Mouse (Mus musculus): ENCODE data around the gene Fgd3. TPM values are rescaled to one million over a fixed set of nuclear protein-coding genes. Genes with fewer than 3 reads are reported as not detected.

Fgd3 gene
- polyA plus RNA-seq, 1 experiment from 2014 or later: 0.74 TPM

- no peak for ATAC-seq (ENCODE audit: low FRiP score)
- Histone ChIP-seq H3K4me2 (no peak overlapping the region), H3K27me3 (ENCODE audit: control insufficient read depth, insufficient read depth, low read length) (peaks cover 11% of the 10 kb centered on the region), H3K9ac (ENCODE audit: low read length) (no peak overlapping the region), H3K4me3 (ENCODE audit: low read depth, low read length) (no peak overlapping the region), H3K9me3 (ENCODE audit: control insufficient read depth, low read length) (no peaks in the 10 kb centered on the region), H3K36me3 (ENCODE audit: control insufficient read depth, insufficient read depth, low read length) (no peaks in the 10 kb centered on the region), H3K4me1 (ENCODE audit: control insufficient read depth, insufficient read depth, low read length) (peaks cover 8% of the 10 kb centered on the region), H3K27ac (ENCODE audit: low read depth, low read length) (no peak overlapping the region)
- 21% methylated on average over 5 of the region's 5 CpGs for WGBS
- DNase-seq (ENCODE audit: low spot score, missing footprints): peak; percentile 70
These were observed 99.2 kb downstream of the Fgd3 start for GRCm38 (mm10) chr13:49220912-49221311.

- WGBS: 83% methylated on average over 4 of the region's 4 CpGs
- Histone ChIP-seq H3K4me1 (ENCODE audit: control insufficient read depth, insufficient read depth, low read length) (peaks cover 8% of the 10 kb centered on the region), H3K4me3 (ENCODE audit: low read depth, low read length) (no peak overlapping the region), H3K36me3 (ENCODE audit: control insufficient read depth, insufficient read depth, low read length) (no peaks in the 10 kb centered on the region), H3K27me3 (ENCODE audit: control insufficient read depth, insufficient read depth, low read length) (peaks cover 11% of the 10 kb centered on the region), H3K4me2 (no peak overlapping the region), H3K9me3 (ENCODE audit: control insufficient read depth, low read length) (no peaks in the 10 kb centered on the region), H3K27ac (ENCODE audit: low read depth, low read length) (no peak overlapping the region), H3K9ac (ENCODE audit: low read length) (no peak overlapping the region)
- DNase-seq (ENCODE audit: low spot score, missing footprints) (peak; percentile 14), ATAC-seq (ENCODE audit: low FRiP score) (no peak)
These were observed 100.7 kb downstream of the Fgd3 start for GRCm38 (mm10) chr13:49219367-49219766.

GRCm38 (mm10) chr13:49218651-49219050 lies 101.5 kb downstream of the Fgd3 start:
- Histone ChIP-seq H3K9ac (ENCODE audit: low read length) (no peak overlapping the region), H3K27me3 (ENCODE audit: control insufficient read depth, insufficient read depth, low read length) (peaks cover 11% of the 10 kb centered on the region), H3K4me2 (no peak overlapping the region), H3K4me1 (ENCODE audit: control insufficient read depth, insufficient read depth, low read length) (peaks cover 10% of the 10 kb centered on the region), H3K4me3 (ENCODE audit: low read depth, low read length) (no peak overlapping the region), H3K36me3 (ENCODE audit: control insufficient read depth, insufficient read depth, low read length) (no peaks in the 10 kb centered on the region), H3K9me3 (ENCODE audit: control insufficient read depth, low read length) (no peaks in the 10 kb centered on the region), H3K27ac (ENCODE audit: low read depth, low read length) (no peak overlapping the region)
- DNase-seq (ENCODE audit: low spot score, missing footprints): peak; percentile 89
- no peak for ATAC-seq (ENCODE audit: low FRiP score)
- WGBS: 28% methylated on average over 3 of the region's 3 CpGs

- Histone ChIP-seq H3K36me3 (ENCODE audit: control insufficient read depth, insufficient read depth, low read length) (no peaks in the 10 kb centered on the region), H3K27ac (ENCODE audit: low read depth, low read length) (no peak overlapping the region), H3K4me3 (ENCODE audit: low read depth, low read length) (no peak overlapping the region; the same call in 1 of the 2 replicates), H3K27me3 (ENCODE audit: control insufficient read depth, insufficient read depth, low read length) (peaks cover 11% of the 10 kb centered on the region), H3K9ac (ENCODE audit: low read length) (no peak overlapping the region), H3K4me2 (no peak overlapping the region), H3K4me1 (ENCODE audit: control insufficient read depth, insufficient read depth, low read length) (peaks cover 13% of the 10 kb centered on the region), H3K9me3 (ENCODE audit: control insufficient read depth, low read length) (no peaks in the 10 kb centered on the region)
- peak; percentile 89 for DNase-seq (ENCODE audit: low spot score, missing footprints)
- no peak for ATAC-seq (ENCODE audit: low FRiP score)
- 49% methylated on average over 9 of the region's 9 CpGs for WGBS
These were observed 103.1 kb downstream of the Fgd3 start for GRCm38 (mm10) chr13:49216808-49217561.

- no peaks in the 10 kb centered on the region for H3K36me3 ChIP-seq (ENCODE audit: control insufficient read depth, insufficient read depth, low read length)
- peak overlapping the region; percentile 80 for H3K4me2 ChIP-seq
- H3K4me3 ChIP-seq (ENCODE audit: low read depth, low read length): peak overlapping the region; percentile 69
- H3K27ac ChIP-seq (ENCODE audit: low read depth, low read length): no peak overlapping the region
- peak overlapping the region; percentile 67 for H3K9ac ChIP-seq (ENCODE audit: low read length)
- H3K9me3 ChIP-seq (ENCODE audit: control insufficient read depth, low read length): no peaks in the 10 kb centered on the region
- ATAC-seq (ENCODE audit: low FRiP score) (peak; percentile 67), DNase-seq (ENCODE audit: low spot score, missing footprints) (no peak)
- peaks cover 11% of the 10 kb centered on the region for H3K27me3 ChIP-seq (ENCODE audit: control insufficient read depth, insufficient read depth, low read length)
- peaks cover 17% of the 10 kb centered on the region for H3K4me1 ChIP-seq (ENCODE audit: control insufficient read depth, insufficient read depth, low read length)
- WGBS: 2% methylated on average over 17 of the region's 17 CpGs
These were observed 103.9 kb downstream of the Fgd3 start for GRCm38 (mm10) chr13:49216220-49216552.

- no peaks in the 10 kb centered on the region for H3K36me3 ChIP-seq (ENCODE audit: control insufficient read depth, insufficient read depth, low read length)
- H3K9me3 ChIP-seq (ENCODE audit: control insufficient read depth, low read length): no peaks in the 10 kb centered on the region
- peaks cover 17% of the 10 kb centered on the region for H3K4me1 ChIP-seq (ENCODE audit: control insufficient read depth, insufficient read depth, low read length)
- peak within 1 kb of the TSS; percentile 80 for H3K4me2 ChIP-seq
- peak within 1 kb of the TSS; percentile 67 for H3K9ac ChIP-seq (ENCODE audit: low read length)
- peaks cover 11% of the 10 kb centered on the region for H3K27me3 ChIP-seq (ENCODE audit: control insufficient read depth, insufficient read depth, low read length)
- no peak within 1 kb of the TSS for H3K27ac ChIP-seq (ENCODE audit: low read depth, low read length)
- DNase-seq (ENCODE audit: low spot score, missing footprints): peak; percentile 99
- ATAC-seq (ENCODE audit: low FRiP score): peak; percentile 87
- WGBS: under 1% methylated on average over 77 of the region's 78 CpGs
- peak within 1 kb of the TSS; percentile 69 for H3K4me3 ChIP-seq (ENCODE audit: low read depth, low read length)
These were observed 104.4 kb downstream of the Fgd3 start, which contains the start of gene Card19 for GRCm38 (mm10) chr13:49215504-49216219. Card19 (minus strand) TSS chr13:49216037.

- ATAC-seq (ENCODE audit: low FRiP score): no peak
- DNase-seq (ENCODE audit: low spot score, missing footprints): no peak
- Histone ChIP-seq H3K27me3 (ENCODE audit: control insufficient read depth, insufficient read depth, low read length) (peaks cover 11% of the 10 kb centered on the region), H3K9me3 (ENCODE audit: control insufficient read depth, low read length) (no peaks in the 10 kb centered on the region), H3K4me1 (ENCODE audit: control insufficient read depth, insufficient read depth, low read length) (peaks cover 17% of the 10 kb centered on the region), H3K9ac (ENCODE audit: low read length) (peak overlapping the region; percentile 67), H3K27ac (ENCODE audit: low read depth, low read length) (no peak overlapping the region), H3K36me3 (ENCODE audit: control insufficient read depth, insufficient read depth, low read length) (no peaks in the 10 kb centered on the region), H3K4me3 (ENCODE audit: low read depth, low read length) (peak overlapping the region; percentile 69), H3K4me2 (peak overlapping the region; percentile 80)
- WGBS: 5% methylated on average over 5 of the region's 5 CpGs
These were observed 105.0 kb downstream of the Fgd3 start for GRCm38 (mm10) chr13:49215128-49215503.

- H3K4me2 ChIP-seq: no peak overlapping the region
These were observed 105.7 kb downstream of the Fgd3 start for GRCm38 (mm10) chr13:49214454-49214853.

GRCm38 (mm10) chr13:49213531-49213932 lies 106.6 kb downstream of the Fgd3 start:
- H3K27me3 ChIP-seq (ENCODE audit: control insufficient read depth, insufficient read depth, low read length): peaks cover 11% of the 10 kb centered on the region
- no peak for ATAC-seq (ENCODE audit: low FRiP score)

More at GRCm38 (mm10) chr13:49214454-49214853, 105.7 kb downstream of the Fgd3 start:
- Histone ChIP-seq H3K36me3 (ENCODE audit: control insufficient read depth, insufficient read depth, low read length) (no peaks in the 10 kb centered on the region), H3K27me3 (ENCODE audit: control insufficient read depth, insufficient read depth, low read length) (peaks cover 11% of the 10 kb centered on the region), H3K4me3 (ENCODE audit: low read depth, low read length) (no peak overlapping the region), H3K27ac (ENCODE audit: low read depth, low read length) (no peak overlapping the region), H3K4me1 (ENCODE audit: control insufficient read depth, insufficient read depth, low read length) (peaks cover 17% of the 10 kb centered on the region), H3K9me3 (ENCODE audit: control insufficient read depth, low read length) (no peaks in the 10 kb centered on the region), H3K9ac (ENCODE audit: low read length) (no peak overlapping the region)
- WGBS: 92% methylated on average over 3 of the region's 3 CpGs
- no peak for ATAC-seq (ENCODE audit: low FRiP score)
- no peak for DNase-seq (ENCODE audit: low spot score, missing footprints)

More at GRCm38 (mm10) chr13:49213531-49213932, 106.6 kb downstream of the Fgd3 start:
- DNase-seq (ENCODE audit: low spot score, missing footprints): peak; percentile 47
- no peak overlapping the region for H3K4me3 ChIP-seq (ENCODE audit: low read depth, low read length)
- H3K4me1 ChIP-seq (ENCODE audit: control insufficient read depth, insufficient read depth, low read length): peaks cover 13% of the 10 kb centered on the region
- no peak overlapping the region for H3K4me2 ChIP-seq
- H3K9ac ChIP-seq (ENCODE audit: low read length): no peak overlapping the region
- H3K27ac ChIP-seq (ENCODE audit: low read depth, low read length): no peak overlapping the region
- no peaks in the 10 kb centered on the region for H3K9me3 ChIP-seq (ENCODE audit: control insufficient read depth, low read length)
- H3K36me3 ChIP-seq (ENCODE audit: control insufficient read depth, insufficient read depth, low read length): no peaks in the 10 kb centered on the region
- 57% methylated on average over 4 of the region's 4 CpGs for WGBS
